Mouse (Mus musculus): ENCODE results near the gene Tmem236.

Gene Tmem236

GRCm38 (mm10) chr2:14249839-14250564 lies 75.7 kb downstream of the Tmem236 start:
- in situ Hi-C loops (cut with MboI, MseI), result no loop called here

DNA sequence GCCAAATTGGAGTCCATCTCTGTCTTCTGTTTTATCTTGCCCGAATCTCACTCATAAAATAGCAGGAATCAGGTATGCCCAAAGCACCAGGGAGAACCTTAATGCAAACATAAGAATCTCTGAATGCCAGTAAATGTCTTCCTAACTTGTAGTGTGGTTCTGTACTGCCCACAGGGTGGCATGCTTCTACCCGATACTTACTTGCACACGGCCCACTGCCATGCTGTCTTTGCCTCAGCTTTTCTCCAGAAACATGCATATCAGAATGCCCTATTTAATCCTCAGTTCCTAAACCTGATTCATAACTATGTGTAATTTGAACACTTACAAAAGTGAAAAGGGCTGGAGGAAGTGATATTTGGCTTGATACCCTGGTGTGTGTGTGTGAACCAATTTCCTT lies 77.6 kb downstream of the Tmem236 start:
- in situ Hi-C loops (cut with MboI, MseI), result no loop called here

DNA sequence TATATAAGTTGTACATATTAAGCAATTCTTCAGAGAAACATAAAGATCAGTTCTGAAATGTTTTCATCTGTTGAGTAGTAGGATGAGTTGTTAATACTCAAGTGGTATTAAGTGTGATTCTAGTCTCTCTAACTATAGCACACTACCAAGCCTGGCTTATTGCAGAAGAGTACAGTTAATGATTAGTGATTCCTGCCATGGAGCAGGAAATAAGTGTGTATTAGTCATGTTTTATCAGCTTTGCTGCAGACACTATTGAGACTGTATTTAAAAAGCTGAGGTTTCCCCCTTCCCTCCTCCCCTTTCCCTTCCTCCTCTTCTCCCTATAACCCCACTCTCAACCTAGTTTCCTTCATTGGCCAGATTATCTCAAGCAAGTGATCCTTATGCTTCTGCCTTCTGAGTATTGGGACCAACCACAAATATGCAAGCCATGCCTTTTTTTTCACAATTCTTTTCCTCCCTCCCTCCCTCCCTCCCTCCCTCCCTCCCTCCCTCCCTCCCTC lies 84.1 kb downstream of the Tmem236 start:
- in situ Hi-C loops (cut with MboI, MseI), result no loop called here

DNA sequence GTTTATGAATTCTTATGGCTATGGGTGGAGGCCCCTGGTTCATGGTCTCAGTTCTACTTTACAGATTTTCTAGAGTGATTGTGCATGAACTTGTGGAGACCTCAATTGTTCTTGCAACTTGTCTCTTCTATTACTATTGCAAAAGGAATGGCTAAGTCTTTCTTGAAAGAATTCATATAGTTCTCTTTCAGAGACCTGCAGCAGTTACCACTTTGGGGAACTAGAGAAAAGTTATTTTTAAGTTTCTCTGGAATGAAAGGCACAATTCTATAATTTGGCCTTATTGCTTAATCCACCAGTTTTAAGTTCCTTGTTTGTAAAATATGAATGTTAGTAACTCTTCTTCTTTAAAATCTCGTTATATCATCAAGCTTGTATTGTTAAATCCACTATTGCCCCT lies 87.8 kb downstream of the Tmem236 start:
- in situ Hi-C loops (cut with MboI, MseI), result no loop called here

DNA sequence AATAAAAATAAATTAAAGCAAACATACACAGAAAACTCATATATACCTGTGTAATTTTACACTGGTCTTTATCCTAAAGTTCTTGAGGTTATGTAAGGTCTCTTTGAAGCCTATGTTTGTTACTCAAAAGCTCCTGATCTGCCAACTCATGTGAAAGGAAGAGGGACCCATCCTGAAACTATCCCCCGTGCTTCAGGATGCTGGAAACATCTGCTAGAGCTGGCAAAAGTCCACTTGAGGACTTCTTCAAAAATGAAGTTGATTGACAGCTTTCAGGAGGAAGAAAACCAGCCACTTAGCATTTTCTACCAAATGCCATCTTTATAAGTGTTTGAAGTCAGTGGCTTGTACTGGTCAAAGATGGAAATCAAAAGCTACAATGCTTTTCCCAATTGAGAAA lies 94.8 kb downstream of the Tmem236 start:
- in situ Hi-C loops (cut with MboI, MseI), result no loop called here
